Mouse (Mus musculus) adrenal gland, adult 2 months (tissue): Measurements from ENCODE around the gene Reg3g. TPM values are rescaled to one million over a fixed set of nuclear protein-coding genes. Genes with fewer than 3 reads are reported as not detected.
"Not testable (repeated sequence)": the region's sequence is repeated elsewhere in the genome, so short reads cannot be mapped to it uniquely, and the experiment has no call there.

Experiments
- DNase-seq: peaks from one replicate; pipeline ENCODE4 v3.0.0; 2021
- long read RNA-seq: library from polyadenylated mRNA; stranded (forward); transcript quantifications from one replicate; pipeline ENCODE4 v2.0.0, GENCODE M21; 2021
- polyA plus RNA-seq: library from polyadenylated mRNA; depleted of rRNA; stranded (reverse); fragments of >200 nt; gene quantifications from 2 replicates; pipeline ENCODE4 v1.2.3, GENCODE M21; 2012; rRNA removed
- total RNA-seq, 2 experiments: library from RNA; stranded (reverse); gene quantifications; 2 replicates each; pipeline ENCODE4 v1.2.3; 2021

The Reg3g gene
- total RNA-seq (not detected), polyA plus RNA-seq (not detected in 2 replicates)
- long read RNA-seq, result 0 reads

GRCm38 (mm10) chr6:78468772-78469171, at the start of gene Reg3g:
Reg3g (minus strand) TSS chr6:78468872.
- no peak for DNase-seq

- DNase-seq, result no peak
Observed at GRCm38 (mm10) chr6:78515777-78516446, 47.2 kb upstream of the Reg3g start.

- DNase-seq, result peak; percentile 34
Observed at GRCm38 (mm10) chr6:78512833-78513232, 44.2 kb upstream of the Reg3g start.

- DNase-seq, result no peak
Observed at GRCm38 (mm10) chr6:78510173-78510900, 41.7 kb upstream of the Reg3g start.

GRCm38 (mm10) chr6:78505745-78506144, 37.1 kb upstream of the Reg3g start:
- no peak for DNase-seq

- no peak for DNase-seq
Observed at GRCm38 (mm10) chr6:78494633-78495032, 26.0 kb upstream of the Reg3g start.

- no peak for DNase-seq
Observed at GRCm38 (mm10) chr6:78469287-78469686, 615 bp upstream of the Reg3g start.

GRCm38 (mm10) chr6:78463266-78463665, 5.4 kb downstream of the Reg3g start:
- no peak for DNase-seq

- no peak for DNase-seq
Observed at GRCm38 (mm10) chr6:78462360-78462759, 6.3 kb downstream of the Reg3g start.

- no peak for DNase-seq
Observed at GRCm38 (mm10) chr6:78460191-78460825, 8.4 kb downstream of the Reg3g start.

- DNase-seq, result no peak
Observed at GRCm38 (mm10) chr6:78452804-78453203, 15.9 kb downstream of the Reg3g start.

GRCm38 (mm10) chr6:78448409-78448808, 20.3 kb downstream of the Reg3g start:
- DNase-seq, result no peak

- no peak for DNase-seq
Observed at GRCm38 (mm10) chr6:78447202-78447601, 21.5 kb downstream of the Reg3g start.

- DNase-seq, result no peak
Observed at GRCm38 (mm10) chr6:78425497-78425896, 43.2 kb downstream of the Reg3g start.

GRCm38 (mm10) chr6:78422411-78422810, 46.3 kb downstream of the Reg3g start, which contains the start of gene Reg1:
Reg1 (plus strand) TSS chr6:78422711.
- not testable (repeated sequence) for DNase-seq

Other genes with a start within 250 kb of the Reg3g start
- not detected for gene Reg3b, start 98.2 kb downstream of the Reg3g start, total RNA-seq
- not detected in 2 replicates for gene Reg3b, start 98.2 kb downstream of the Reg3g start, polyA plus RNA-seq
- not detected for gene Reg3d, start 90.0 kb downstream of the Reg3g start, total RNA-seq
- gene Reg3d, start 90.0 kb downstream of the Reg3g start, polyA plus RNA-seq, result not detected in 2 replicates
- gene Reg3a, start 88.2 kb downstream of the Reg3g start, total RNA-seq, result not detected
- gene Reg3a, start 88.2 kb downstream of the Reg3g start, polyA plus RNA-seq, result not detected in 2 replicates
- gene Reg2, start 73.2 kb downstream of the Reg3g start, total RNA-seq, result not detected
- not detected in 2 replicates for gene Reg2, start 73.2 kb downstream of the Reg3g start, polyA plus RNA-seq
- not detected for gene Reg1, start 46.2 kb downstream of the Reg3g start, total RNA-seq
- gene Reg1, start 46.2 kb downstream of the Reg3g start, polyA plus RNA-seq, result 0.24 TPM in 1 of 2 replicates, not detected in the other